Mouse (Mus musculus): ENCODE measurements at regions not wholly inside any gene's neighbourhood (a gene's known extent, or its start where the extent isn't known, plus 50 kb on each side); places are given as distances from the start of the nearest gene placed in this dataset.

DNA sequence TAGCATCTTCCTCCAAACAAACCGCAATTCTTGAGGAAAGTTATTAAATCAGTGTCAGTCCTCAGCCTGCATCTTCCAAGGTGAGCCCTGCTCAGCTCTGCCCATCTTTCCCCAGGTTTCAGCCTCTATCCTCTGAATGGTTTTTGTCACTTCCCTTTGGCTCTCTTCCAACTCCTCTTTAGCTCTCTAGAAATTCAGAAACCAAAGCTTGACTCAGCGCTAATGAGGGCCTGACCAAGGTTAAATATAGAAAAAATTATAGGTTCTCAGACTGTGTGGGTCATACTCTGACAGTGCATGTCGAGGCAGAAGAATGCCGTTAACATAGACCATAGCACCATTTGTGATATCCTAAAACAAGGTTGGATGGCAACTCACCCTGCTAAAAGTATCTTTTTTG, 63.6 kb upstream of the Tspan5 start:
- no peak for TF ChIP-seq GATA1 (IDR thresholded peaks at IDR 0.05; ENCODE audit: low read length)
- no peak for TF ChIP-seq TAL1 (IDR thresholded peaks at IDR 0.05; ENCODE audit: low read length)

Data from erythroblast, embryonic 14.5 days (primary cell).